Mouse (Mus musculus) embryo, embryonic 11 days (tissue): Measurements from ENCODE around the gene Dennd5a.

Experiments used
- DNase-seq: peaks from one replicate; pipeline ENCODE4 v3.0.0-alpha.2; 2015

Dennd5a gene

DNA sequence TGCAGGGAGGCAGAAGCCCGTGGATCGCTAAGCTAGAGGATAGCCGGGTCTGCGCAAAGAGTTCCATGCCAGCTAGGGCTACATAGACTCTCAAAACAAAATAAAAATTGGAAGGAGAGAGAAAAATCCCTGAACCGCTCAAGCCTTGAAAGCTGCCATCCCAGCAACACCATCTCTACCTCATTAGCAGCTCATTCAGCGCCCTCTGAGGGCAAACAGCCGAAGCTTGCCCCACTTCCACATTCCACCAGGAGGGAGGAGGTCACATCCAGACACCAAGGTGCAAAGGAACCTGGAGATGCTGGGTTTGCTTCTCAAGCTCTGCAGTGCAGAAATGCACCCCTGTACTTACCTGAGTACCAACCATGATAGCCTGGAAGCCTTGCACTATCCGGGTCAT is 84.2 kb downstream of the Dennd5a start:
- no peak for DNase-seq

DNA sequence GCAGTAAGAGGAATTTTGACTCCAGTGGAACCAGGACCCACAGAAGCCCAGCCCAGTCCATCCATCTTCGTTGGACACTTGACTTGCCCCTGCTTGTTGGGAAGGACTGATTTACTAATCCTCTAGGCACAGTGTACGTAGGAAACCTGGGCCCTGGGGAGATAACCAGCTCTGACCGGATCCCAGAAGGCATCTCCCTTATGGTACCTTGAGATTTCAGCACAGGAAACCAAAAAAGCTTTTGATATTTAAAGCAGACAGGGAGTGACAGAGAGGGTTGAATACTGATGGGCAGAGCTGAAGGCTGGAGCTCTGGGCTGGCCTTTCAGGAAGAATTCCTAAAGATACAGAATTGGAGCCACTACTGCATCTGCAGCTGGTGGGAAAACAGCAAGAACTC is 84.7 kb downstream of the Dennd5a start:
- no peak for DNase-seq

DNA sequence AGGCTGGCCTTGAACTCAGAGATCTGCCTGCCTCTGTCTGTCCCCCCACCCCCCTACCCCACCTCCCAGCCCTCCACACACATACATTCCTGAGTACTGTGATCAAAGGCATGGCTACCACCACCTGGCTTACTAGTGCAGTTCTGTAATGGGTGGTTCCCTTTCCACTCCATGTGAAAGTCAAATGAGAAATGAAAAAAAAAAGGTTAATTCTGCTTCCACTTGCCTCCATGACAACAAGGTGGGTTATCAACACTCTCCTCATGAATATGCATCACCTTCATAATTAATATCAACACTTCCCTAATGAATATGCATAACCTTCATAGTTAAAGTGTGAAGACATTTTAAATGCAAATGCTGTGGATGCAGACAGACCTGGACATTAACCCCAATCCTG is 85.2 kb downstream of the Dennd5a start:
- DNase-seq: no peak

DNA sequence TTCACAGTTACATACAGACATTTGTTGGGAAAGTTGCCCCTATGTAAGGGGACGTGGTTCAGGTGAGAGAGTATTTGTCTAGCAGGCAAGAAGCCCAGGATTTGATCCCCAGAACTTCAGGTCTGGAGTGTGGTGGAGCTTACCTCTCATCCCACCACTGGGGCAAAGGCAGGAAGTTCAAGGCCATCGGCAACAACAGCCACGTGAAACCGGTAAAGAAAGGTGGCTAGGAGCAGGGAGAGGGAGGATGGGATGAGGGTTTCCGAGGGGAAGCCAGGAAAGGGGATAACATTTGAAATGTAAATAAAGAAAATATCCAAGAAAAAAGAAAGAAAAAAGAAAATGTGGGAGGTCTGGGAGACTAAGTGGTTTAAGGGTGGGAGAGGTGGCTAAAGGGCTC is 87.1 kb downstream of the Dennd5a start:
- no peak for DNase-seq

DNA sequence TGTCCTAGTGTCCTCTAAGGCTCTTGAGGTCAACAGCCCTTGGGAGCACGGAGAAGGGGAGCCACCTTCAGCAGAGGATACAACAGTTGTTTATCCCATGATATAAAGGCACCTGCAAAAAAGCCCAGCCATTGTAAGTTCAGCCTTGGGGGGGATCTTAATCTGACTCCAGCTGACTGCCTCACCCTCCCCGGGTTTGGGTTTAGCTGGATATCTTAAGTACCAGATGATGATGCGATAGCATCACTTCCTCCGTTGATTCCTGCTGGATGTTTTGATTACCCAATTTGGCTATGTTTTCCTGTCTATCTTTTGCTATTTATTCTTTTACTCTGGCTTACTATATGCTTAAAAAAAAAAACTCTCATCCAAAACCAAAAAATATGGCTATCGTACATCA is 89.0 kb downstream of the Dennd5a start:
- DNase-seq: no peak

DNA sequence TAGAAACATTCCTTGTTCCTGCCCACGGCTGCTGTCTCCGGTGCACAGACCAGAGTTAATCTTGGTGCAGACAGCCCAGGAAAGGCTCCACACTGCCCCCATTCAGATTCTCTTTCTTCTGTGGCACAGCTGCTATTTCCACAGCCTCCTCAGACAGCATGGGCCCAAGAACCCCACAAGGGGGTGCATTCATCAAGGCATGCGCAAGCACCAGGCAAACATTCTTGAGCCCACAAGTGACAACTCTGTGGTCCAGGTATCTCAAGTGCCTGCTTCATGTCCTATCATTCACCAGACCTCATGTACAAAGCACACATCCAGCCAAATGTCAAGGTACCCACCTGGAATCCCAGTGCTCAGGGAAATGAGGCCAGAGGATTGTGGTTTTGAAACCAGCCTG is 91.8 kb downstream of the Dennd5a start:
- DNase-seq: peak; percentile 55

DNA sequence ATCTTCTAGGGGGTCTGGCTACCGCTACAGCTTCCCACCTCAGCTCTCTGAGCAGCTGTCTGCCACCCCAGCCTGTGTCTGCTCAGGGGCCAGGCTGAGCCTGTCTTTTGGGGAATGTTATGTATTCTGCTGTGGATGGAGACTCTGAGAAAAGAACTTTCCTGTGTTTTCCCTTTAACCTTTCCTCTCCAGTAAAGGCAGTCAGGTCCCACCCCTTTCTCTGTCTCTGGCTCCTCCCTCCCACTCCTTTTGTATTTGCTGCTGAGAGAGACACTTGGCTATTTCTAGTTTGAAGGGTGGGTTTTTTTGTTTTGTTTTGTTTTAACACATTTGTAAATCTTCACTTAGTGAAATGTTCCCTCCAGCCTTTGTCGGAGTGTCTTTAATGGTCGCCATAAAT is 93.6 kb downstream of the Dennd5a start:
- DNase-seq: peak; percentile 32

DNA sequence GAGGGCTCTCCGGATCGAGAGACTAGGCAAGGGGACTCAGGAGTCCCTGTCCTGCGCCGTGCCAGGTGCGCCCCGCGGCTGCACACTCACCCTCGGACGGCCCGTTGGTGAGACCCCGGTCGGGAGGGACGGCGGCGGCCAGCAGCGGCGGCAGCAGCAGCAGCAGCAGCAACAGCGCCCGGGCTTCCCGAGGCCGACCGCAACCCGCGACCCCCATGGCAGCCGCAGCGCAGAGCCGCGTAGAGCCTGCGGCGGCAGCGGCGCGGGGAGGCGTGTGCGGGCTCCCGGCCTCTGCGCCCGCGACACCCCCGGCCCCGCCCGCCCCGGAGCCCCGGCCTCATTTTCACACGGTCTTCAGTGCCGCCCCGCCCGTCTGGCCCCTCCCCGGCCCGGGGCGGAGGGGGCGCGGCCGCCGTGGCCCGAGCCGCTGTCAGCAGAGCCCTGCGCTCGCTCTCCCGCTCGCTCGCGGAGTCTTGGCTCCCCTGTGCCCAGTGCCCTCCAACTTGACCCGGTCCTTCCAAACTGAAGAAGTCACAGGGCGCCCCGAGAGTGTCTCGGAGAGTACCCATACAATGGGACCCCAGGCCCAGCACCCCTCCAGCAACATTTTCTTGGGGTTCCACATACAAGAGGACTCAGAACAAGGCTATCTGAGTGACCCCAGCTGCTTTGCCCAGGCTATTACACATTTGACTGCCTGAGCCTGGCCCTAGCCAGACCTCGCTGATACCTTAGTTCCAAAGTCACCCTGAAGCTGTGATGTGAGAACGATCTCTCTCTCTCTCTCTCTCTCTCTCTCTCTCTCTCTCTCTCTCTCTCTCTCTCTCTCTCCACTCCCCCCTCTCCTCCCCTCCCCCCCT is 94.7 kb downstream of the Dennd5a start, which contains the start of gene Scube2:
Scube2 (minus strand) TSS at position 310 of the 860 bp plus-strand sequence.
- peak; percentile 72 for DNase-seq

DNA sequence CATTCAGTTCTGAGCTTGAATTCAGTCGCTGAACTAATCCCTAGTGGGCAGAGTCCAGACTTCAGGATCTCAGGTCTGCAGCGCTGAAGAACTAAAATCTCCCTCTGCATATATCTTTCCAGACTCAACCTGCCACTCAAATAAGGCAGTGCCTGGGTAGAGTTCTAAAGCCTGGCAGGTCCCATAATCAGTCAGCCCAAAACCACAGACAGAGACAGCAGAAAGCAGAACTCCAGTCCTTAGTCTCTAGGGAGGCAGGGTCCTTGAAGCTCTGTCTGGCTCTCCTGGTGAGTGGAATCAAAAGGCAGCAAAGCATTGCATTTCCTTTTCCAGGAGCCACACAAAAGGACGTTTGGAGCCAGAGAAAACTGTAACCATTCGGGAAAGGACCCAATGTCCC is 96.7 kb downstream of the Dennd5a start:
- no peak for DNase-seq

DNA sequence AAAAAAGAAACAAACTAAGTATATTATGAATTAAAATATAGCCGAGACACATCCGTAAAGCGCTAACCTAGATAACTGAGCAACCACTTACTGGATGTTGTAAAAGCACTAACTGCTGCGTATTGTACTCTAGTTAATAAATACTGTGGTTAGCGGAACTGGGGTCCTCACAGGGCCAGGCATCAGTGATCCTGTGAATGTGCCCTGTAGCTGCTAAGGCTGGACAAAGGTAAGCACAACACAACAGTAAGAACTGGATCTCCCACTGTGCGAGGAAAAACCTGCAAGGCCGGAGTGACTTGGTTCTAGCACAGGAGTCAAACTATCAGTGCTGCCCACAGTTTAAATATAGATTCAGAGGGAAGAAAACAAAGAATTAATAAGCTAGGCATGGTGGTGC is 100.1 kb downstream of the Dennd5a start:
- DNase-seq: no peak

DNA sequence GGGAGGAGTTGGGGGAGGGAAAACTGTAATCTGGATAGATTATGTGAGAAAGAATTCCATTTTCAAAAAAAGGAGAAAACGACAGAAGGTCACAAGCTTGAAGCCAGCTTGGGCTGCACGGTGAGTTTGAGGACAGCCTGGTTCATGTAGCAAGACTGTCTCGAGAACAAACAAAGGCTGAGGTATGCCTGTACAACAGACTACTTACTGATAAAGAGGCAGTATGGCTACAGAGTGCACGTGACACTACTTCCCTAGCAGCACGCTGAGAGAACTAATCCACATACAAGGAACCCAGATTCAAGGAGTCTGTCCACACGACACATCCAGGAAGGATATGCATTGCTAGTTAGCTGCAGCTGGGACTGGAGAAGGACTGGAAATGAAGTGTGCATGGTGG is 100.9 kb downstream of the Dennd5a start:
- no peak for DNase-seq

DNA sequence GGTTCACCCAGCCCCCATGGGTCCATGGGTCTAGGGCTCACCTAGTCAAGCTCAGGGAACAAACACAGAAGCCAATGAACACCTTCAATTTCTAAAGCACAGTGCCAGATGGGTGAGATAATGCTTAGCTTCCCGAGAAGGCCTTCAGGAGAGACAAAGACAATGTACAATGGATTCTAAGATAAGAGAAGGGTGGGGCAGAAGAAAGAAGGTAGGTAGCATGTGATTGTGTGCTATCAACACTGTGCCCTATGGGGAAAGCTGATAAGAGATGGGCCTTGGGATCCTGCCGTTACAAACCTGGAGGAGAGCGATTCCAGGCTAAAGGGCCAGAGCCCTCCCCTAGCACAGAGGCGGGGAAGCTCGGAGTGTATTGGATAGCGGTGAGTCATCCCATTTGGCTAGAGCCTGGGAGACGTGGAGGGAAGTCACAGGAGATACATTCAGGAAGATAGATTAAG is 107.5 kb downstream of the Dennd5a start:
- DNase-seq: no peak

DNA sequence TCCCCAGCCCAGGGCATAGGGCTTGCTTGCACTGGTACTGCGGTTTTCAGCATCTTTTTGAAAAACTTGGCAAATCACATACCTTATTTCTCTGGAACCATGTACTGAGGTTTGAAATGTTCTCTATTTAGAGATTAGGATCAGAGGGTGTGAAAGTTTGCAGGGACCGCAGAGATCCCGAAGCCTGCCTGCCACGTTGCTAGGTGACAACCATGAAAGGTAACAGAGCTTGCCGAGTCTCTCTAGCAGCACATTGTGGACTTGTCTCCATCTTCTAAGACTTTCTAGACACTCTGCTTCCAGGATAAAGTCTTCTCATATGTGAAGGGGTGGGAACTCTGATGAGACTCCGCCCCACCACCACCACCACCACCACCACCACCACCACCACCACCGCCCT is 108.3 kb downstream of the Dennd5a start:
- DNase-seq: no peak

DNA sequence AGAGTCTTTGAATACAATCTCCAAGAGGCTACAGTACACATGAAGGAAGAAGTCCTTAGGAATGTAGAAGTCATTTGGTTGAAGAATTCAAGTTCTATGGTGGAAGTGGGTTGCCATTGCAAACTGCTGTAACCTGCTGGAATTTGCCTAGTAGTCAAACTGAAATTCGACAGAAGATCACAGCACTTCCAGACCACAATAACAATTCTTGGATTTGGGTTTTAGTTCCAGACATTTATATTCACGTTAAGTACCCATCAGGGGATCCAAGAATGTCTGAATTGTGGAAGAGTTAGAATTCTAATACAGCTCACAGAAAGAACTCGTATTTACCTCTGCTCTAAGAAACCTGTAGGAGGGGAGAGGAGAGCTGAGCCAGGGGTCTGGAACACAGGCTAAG is 109.7 kb downstream of the Dennd5a start:
- DNase-seq: no peak

DNA sequence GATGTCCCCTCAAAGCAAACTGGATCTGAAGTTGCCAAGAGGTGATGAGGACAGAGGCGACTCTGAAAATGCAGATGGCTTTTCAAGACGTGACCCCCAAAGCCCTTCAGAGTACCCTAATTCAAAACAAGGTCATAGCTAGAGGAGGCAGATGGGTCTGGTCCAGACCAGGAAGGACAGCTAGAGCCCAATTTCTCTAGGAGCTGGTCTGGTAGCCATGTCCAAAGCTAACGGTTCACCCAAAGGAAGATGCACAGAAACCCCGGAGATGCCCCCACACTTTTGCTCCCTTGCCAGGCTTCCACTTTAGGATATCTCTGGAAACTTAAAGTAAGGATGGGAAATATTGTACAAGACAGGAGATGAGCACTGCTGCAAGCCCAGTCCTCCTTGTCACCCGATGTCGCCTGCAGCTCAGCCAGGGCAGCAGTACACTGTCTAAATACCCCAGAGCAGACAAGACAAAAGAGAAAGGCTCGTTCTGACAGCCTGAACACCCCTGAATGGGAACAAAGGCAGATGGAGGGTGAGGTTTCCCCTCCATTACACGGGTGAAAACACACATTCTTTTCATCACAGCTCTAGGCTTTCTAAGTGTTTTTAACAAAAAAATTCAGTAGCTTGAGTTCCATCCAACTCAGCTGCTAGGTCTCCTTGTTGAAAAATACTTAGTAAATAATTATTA is 110.4 kb downstream of the Dennd5a start:
- DNase-seq: peak; percentile 49

DNA sequence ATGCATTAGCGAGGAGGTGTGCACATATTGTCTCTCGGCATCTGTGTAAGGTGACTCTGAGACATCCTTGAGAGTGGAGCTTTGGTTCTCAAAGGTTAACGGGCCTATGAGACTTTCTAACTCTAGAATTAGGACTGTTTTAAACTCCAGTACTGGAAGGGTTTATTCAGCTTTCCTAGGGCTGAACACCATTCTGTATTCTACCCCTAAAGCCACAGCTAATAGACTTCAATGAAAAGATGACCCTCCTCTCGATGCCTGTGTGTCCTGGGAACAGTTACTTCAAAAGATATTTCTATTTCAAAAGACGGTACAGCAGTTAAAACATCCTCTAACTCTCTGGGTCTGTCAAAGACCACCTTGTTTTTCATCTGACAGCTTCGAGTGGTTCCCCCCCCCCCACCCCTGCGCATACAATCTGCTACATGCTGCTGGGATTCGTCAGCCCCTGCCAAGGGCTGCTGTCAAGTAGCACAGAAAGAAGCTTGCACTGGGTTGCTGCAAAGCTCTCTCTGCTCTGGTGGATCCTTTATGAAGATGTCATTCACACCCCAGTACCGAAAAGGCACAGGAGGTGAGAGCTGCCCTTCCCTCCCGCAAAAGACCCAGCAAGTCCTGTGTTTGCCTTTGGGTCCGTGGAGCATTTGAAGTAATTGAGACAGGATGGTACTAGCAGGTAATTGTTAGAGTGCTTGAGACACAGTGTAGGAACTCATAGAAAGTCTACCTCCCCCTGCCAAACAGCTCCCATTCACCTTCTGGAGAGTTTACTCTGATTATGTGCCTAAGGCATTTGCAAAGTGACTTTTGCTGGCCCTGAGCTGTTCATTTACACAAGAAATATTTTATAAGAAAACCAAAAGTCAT is 111.2 kb downstream of the Dennd5a start:
- DNase-seq: no peak

DNA sequence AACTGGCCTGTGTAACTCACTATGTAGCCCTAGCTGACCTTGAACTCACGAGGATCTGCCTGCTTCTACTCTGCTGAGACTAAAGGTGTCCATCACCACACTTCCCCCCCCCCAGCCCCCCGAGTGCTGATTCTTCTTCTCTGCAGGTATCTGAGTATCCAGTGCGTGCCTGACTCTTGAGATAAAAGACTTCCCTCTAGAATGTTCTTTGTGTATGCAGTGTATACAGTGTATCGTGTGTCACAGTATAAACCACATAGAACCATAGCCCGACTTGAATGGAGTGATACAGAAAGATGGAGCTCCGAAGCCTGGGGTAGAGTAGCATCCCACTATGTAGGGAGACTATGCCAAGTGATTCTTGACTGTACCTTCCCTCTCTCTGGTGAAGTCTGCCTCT is 116.2 kb downstream of the Dennd5a start:
- no peak for DNase-seq
